Mouse (Mus musculus): Measurements from ENCODE around the gene Gm867.

Gm867 gene

GRCm38 (mm10) chr10:75936909-75937667, 3.4 kb downstream of the Gm867 start:
- DNase-seq (ENCODE audit: low read depth, low spot score) = no peak

- peak; percentile 80 for DNase-seq (ENCODE audit: low read depth, low spot score)
Observed at GRCm38 (mm10) chr10:75935680-75936541, 4.6 kb downstream of the Gm867 start, which contains the start of gene Mmp11. Gene Mmp11, minus strand, starts transcription at chr10:75936496.

GRCm38 (mm10) chr10:75934991-75935390, 5.5 kb downstream of the Gm867 start:
- DNase-seq (ENCODE audit: low read depth, low spot score) = no peak

- no peak for DNase-seq (ENCODE audit: low read depth, low spot score)
Observed at GRCm38 (mm10) chr10:75932891-75933290, 7.6 kb downstream of the Gm867 start, which contains the start of gene Chchd10. Gene Chchd10, plus strand, starts transcription at chr10:75933130.

GRCm38 (mm10) chr10:75932081-75932678, 8.3 kb downstream of the Gm867 start:
- DNase-seq (ENCODE audit: low read depth, low spot score) = no peak

GRCm38 (mm10) chr10:75931311-75931710, 9.2 kb downstream of the Gm867 start:
- no peak for DNase-seq (ENCODE audit: low read depth, low spot score)

- DNase-seq (ENCODE audit: low read depth, low spot score) = no peak
Observed at GRCm38 (mm10) chr10:75930304-75930703, 10.2 kb downstream of the Gm867 start.

- no peak for DNase-seq (ENCODE audit: low read depth, low spot score)
Observed at GRCm38 (mm10) chr10:75926396-75926795, 14.1 kb downstream of the Gm867 start.

GRCm38 (mm10) chr10:75924324-75924723, 16.1 kb downstream of the Gm867 start:
- DNase-seq (ENCODE audit: low read depth, low spot score) = no peak

GRCm38 (mm10) chr10:75921726-75922560, 18.5 kb downstream of the Gm867 start:
- no peak for DNase-seq (ENCODE audit: low read depth, low spot score)

GRCm38 (mm10) chr10:75921026-75921725, 19.3 kb downstream of the Gm867 start, which contains the start of gene Smarcb1:
Gene Smarcb1, minus strand, starts transcription at chr10:75921617.
- DNase-seq (ENCODE audit: low read depth, low spot score) = peak; percentile 92

GRCm38 (mm10) chr10:75919026-75919425, 21.4 kb downstream of the Gm867 start:
- DNase-seq (ENCODE audit: low read depth, low spot score) = no peak

GRCm38 (mm10) chr10:75916840-75917239, 23.6 kb downstream of the Gm867 start:
- DNase-seq (ENCODE audit: low read depth, low spot score) = no peak

GRCm38 (mm10) chr10:75915557-75915956, 24.9 kb downstream of the Gm867 start:
- DNase-seq (ENCODE audit: low read depth, low spot score) = no peak

- DNase-seq (ENCODE audit: low read depth, low spot score) = no peak
Observed at GRCm38 (mm10) chr10:75913013-75913589, 27.4 kb downstream of the Gm867 start.

- DNase-seq (ENCODE audit: low read depth, low spot score) = no peak
Observed at GRCm38 (mm10) chr10:75910698-75911097, 29.8 kb downstream of the Gm867 start.

GRCm38 (mm10) chr10:75906882-75907281, 33.6 kb downstream of the Gm867 start:
- DNase-seq (ENCODE audit: low read depth, low spot score) = no peak

GRCm38 (mm10) chr10:75904391-75904790, 36.1 kb downstream of the Gm867 start:
- no peak for DNase-seq (ENCODE audit: low read depth, low spot score)

GRCm38 (mm10) chr10:75898846-75899245, 41.6 kb downstream of the Gm867 start:
- no peak for DNase-seq (ENCODE audit: low read depth, low spot score)

GRCm38 (mm10) chr10:75898039-75898564, 42.4 kb downstream of the Gm867 start:
- no peak for DNase-seq (ENCODE audit: low read depth, low spot score)
